Mouse (Mus musculus): ENCODE data around the gene 4931423N10Rik. TPM values are rescaled to one million over a fixed set of nuclear protein-coding genes. Genes with fewer than 3 reads are reported as not detected.
"Not testable (repeated sequence)": the region's sequence is repeated elsewhere in the genome, so short reads cannot be mapped to it uniquely, and the experiment has no call there.

The 4931423N10Rik gene
- total RNA-seq (2021) = not detected

DNA sequence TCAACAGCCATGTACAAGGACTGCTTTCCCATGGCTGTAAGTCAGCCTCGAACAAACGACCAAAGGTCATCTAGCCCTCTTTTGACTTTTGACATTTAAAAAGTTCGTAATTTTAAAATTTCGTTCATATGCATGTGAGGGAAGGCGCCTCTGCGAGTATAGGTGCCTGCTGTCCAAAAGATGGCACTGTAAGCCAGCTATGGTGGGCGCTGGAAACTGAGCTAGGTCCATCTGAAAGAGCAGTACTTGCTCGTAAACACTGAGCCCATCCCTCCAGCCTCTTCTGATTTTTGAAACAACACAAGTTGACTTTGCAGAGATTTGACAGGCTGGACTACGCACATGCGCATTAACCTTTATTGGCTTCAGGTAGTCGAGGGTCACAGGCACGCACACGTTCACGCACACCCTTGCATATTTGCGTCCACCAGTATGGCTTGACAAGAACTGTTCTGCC lies at the start of gene 4931423N10Rik:
TSS of gene 4931423N10Rik (plus strand) at position 407 of the 457 bp plus-strand sequence.
- no peak for DNase-seq

DNA sequence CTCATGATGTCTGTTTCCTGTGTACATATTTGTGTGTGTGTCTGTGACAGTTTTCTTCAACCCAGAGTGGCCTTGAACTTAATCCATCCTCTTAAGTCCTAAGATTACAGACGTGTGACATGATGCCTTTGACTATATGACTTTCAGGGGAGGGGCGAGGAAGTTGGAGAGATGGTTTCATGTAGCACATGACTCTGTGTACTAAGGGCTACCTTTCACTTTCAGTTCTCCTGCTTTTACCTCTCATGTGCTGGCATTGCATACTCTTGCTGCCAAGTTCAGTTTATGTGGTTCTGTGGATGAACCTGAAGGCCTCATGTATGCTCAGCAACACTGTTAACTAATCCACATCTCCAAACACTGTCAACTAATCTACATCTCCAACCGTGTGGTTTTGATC lies 35.0 kb upstream of the 4931423N10Rik start:
- intact Hi-C loops (cut with DNase I) = no loop called here
- DNase-seq = no peak

More for the DNA sequence above, at the start of gene 4931423N10Rik:
- intact Hi-C loops (cut with DNase I) = loop anchor here (5.0 kb wide), 1 partner anchor 1200 kb away; no protein-coding TSS in a partner anchor

DNA sequence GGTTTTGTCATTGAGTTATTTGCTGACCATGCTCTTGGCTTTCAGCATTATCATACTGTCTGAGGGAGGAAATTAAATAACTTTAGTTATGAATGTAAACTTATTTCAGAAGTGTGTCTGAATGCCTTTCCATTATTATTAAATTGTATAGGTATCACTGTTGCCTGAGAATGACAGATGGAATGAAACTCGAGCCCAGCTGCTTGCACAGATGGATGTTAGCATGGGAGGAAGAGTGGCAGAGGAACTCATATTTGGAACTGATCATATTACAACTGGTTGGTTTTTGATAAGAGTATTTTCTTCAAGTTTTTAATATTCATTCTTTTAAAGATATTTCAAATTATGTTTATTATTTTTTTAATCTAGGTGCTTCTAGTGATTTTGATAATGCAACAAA lies 12.9 kb upstream of the 4931423N10Rik start:
- intact Hi-C loops (cut with DNase I) = no loop called here
- no peak for DNase-seq

DNA sequence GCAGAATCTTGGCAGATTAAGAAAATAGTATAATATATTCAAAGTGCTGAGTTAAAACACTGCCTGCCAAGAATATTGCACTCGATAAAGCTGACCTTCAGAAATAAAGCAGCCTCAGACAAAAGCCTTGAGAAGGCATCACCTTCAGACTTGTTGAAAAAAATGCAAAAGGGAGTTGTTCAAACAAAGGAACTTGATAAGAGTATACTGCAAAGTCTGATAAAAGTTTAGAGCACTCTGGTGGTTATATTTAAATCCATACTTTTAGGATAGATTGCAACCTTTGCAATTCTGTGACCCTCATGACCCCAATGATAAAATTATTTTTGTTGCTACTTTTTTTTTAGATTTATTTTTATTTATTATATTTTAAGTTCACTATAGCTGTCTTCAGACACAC lies 6.2 kb upstream of the 4931423N10Rik start:
- intact Hi-C loops (cut with DNase I) = no loop called here
- DNase-seq = no peak

DNA sequence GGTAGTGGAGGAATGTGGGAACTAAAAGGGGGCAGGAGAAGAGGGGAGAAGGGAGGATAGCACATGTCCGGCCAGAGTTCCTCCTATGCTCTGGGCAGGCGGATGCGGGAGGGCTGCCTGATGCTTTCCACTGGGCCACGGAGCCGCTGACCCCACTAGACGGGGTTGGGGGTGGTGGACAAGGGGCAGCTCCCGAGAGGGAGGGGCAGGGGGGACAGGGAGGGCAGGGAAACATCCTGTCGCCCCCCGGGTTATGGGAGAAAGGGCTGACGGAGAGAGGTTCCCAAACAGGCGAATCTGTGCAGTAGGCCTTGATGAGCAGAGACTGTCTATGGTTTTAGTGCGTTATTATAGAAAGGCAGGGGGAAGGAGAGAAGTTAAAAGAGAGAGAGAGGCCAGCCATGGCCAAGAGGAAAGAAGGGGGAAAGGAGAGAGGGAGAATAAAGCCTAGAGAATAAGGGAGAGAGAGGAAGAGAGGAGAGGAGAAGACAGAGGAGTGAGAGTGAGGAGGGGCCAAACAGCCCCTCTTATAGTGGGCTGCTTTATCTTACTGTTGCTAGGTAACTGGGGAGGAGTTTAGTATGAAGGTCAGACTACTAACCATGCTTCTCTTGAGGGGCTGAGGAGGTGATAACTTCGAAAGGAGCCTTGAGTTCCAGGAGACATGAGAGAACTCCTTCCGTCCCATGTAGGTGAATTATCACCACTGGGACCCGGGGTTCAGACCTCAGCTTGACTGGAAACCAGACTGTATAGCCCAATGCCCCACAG lies 4.2 kb upstream of the 4931423N10Rik start:
- intact Hi-C loops (cut with DNase I) = no loop called here
- no peak for DNase-seq

DNA sequence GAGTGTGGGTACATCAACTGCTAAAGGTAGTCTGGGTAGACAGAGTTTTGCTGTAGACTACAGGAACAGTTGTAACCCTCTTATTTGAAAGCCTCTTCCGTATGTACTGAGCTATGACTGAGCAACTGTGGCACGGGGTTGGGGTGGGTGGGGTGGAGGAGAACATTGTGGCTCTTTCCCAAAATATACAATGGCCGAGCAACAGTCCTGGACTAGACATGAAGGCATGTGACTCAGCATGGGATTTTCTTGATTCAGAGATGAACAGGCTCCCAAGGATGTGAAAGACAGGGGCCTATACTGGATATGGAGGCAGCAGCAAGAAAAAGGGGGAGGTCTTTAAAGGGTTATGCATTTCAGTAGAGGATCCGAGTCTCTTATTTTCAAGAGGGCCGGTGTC lies 6.4 kb downstream of the 4931423N10Rik start:
- no peak for DNase-seq
- intact Hi-C loops (cut with DNase I) = no loop called here

DNA sequence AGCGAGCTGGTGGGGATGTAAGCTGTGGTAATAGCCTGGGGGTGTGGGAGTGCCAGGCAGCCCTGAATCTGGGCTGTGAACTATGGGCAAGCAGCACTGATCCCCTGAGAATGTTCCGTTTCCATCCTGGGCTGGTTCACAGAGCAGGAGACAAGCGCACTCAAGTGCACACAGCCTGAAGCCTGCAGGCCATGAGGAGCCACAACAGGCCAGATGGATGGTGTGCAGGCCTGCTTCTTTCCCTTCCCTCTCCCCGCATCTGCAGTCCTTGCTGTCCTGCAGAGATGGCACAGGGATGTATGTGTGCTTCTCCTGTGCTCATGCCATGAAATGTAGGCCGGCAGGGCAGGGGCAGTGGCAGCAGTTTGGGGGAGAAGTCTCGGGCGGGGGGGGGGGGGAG lies 17.9 kb downstream of the 4931423N10Rik start:
- DNase-seq = no peak
- intact Hi-C loops (cut with DNase I) = no loop called here

DNA sequence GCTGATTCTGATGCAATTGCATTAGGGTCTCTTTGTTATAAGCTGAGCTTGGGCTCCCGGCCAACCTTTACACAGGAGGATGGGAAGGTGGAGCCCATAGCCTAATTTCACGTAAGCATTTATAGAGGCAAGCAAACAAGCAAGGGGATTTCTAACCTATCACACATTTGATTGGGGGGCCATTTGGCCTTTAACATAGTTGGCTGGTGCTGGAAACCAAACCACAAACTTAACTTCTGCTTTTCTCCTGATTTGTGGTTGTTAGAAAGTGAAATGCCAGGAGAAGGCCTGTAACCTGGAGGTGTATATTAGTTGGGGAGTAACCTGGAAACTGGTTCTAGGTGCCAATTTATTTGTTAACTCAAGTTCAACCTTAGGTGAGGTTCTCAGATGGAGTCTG lies 21.2 kb downstream of the 4931423N10Rik start:
- DNase-seq = no peak
- intact Hi-C loops (cut with DNase I) = no loop called here

DNA sequence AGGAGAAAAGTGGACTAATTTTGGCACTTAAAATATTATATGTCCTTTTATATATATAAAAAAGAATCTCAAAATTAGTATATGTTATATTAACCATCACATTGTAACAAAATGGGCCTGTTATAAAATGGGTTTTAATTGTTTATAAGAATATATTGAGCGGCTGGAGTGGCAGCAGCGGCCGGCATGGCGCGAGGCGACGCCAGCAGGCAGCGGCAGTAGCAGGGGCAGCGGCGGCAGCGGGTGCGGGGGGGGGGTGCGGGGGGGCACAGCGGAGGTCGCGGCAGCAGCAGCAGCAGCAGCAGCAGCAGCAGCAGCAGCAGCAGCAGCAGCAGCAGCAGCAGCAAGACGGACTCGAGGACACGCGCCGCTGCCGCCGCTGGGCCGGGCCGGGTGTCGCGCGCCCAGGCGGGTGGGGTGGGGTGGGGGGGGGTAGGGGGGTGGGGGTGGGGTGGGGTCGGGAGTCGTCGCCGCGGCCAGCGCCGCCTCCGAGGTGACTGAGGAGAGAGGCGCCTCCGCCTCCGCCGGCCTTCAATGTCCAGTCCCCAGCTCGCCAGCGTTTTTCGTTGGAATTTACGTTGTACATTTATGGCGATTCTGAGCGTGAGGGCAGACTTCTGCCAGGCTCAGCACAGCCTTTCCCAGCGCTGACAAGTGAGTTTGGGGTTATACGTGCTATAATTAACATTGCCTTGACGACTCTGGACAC lies 26.9 kb downstream of the 4931423N10Rik start:
- intact Hi-C loops (cut with DNase I) = no loop called here
- peak; percentile 5 to 8 for DNase-seq

DNA sequence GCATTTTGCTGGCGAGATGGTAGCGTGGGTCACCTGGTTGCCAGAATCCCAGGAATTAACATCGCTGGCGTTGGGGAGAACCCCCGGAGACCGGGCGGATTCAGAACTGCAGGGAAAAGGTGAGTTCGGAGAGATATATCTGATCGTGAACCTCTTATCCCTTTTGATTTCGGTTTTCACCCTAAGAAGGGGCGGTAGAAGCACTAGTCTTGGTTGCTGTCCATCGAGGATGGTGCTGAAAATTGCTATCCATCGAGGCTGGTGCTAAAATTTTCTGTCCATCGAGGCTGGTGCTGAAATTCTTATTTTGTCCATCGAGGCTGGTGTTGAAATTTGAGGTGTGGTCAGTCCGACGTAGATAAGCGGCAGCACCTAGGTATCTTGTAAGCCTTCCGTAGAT lies 83.7 kb downstream of the 4931423N10Rik start:
- DNase-seq = peak; percentile 15 to 43
- intact Hi-C loops (cut with DNase I) = not testable (repeated sequence)

DNA sequence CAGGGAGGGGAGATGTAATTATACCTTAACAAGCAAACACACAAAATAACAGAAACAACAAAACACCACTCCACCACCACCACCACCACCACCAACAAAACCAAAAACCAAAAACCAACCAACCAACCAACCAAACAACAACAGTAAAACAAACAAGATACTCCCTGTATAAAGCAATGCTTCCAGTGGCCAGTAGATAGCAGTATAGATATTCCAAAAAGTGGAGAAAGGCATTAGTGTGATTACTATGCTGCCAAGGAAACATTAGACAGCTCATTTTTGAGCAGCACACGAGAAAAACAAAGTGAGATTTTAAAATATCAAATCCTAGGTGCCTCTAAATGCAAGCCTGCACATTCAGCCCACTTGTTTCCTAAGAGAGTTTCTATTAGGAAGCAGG lies 107.6 kb downstream of the 4931423N10Rik start:
- intact Hi-C loops (cut with DNase I) = loop anchor here (10.0 kb wide), 1 partner anchor 270 kb away; no protein-coding TSS in a partner anchor
- peak in 1 of 2 experiments; percentile 4 for DNase-seq

Other genes starting within 250 kb of the 4931423N10Rik start
- 10 to 100 TPM; 43.2 to 45.1 TPM for gene Abi1, start 167.2 kb upstream of the 4931423N10Rik start, total RNA-seq (2021)
- 10 to 100 TPM; 31.1 to 32.5 TPM for gene Acbd5, start 139.3 kb upstream of the 4931423N10Rik start, total RNA-seq (2021)
- gene Mastl, start 51.5 kb upstream of the 4931423N10Rik start, total RNA-seq (2021) = 1 to 10 TPM; 4.3 to 5.3 TPM
- gene Yme1l1, start 51.1 kb upstream of the 4931423N10Rik start, total RNA-seq (2021) = 10 to 100 TPM; 69.2 to 72.5 TPM
- gene Nxph2, start 113.8 kb downstream of the 4931423N10Rik start, total RNA-seq (2021) = not detected